Mouse (Mus musculus) myocyte (in vitro differentiated cells): Measurements from ENCODE around the gene Agtrap.

ENCODE experiments used
- CEBPB ChIP-seq: IDR thresholded peaks from 2 replicates; pipeline ENCODE4 v1.6.1; 2011; ENCODE audit warnings: mild to moderate bottlenecking, moderate library complexity; ENCODE audit not compliant: poor library complexity, insufficient read depth, severe bottlenecking
- E2F4 ChIP-seq: IDR thresholded peaks from one replicate; pipeline ENCODE4 v1.6.1; 2011; ENCODE audit warnings: mild to moderate bottlenecking, control low read depth, moderate library complexity; ENCODE audit not compliant: insufficient read depth
- MAX ChIP-seq: IDR thresholded peaks from one replicate; pipeline ENCODE4 v1.6.1; 2011; ENCODE audit warnings: low read depth, mild to moderate bottlenecking, control low read depth
- MYOD1 ChIP-seq, 3 experiments: IDR thresholded peaks; one replicate each; pipeline ENCODE4 v1.6.1; 2011; ENCODE audit warnings: control low read depth in 2 of 3, low read depth in 2 of 3, mild to moderate bottlenecking in 2 of 3, moderate library complexity in 1 of 3; ENCODE audit not compliant: insufficient read length in 2 of 3, control insufficient read depth in 1 of 3
- POLR2A ChIP-seq: IDR thresholded peaks from one replicate; pipeline ENCODE4 v1.6.1; 2011; ENCODE audit warnings: low read depth, mild to moderate bottlenecking, control low read depth, moderate library complexity; ENCODE audit not compliant: insufficient read length
- POLR2AphosphoS2 ChIP-seq: IDR thresholded peaks from one replicate; pipeline ENCODE4 v1.6.1; 2011; ENCODE audit warnings: low read depth, control low read depth; ENCODE audit not compliant: insufficient read length
- SRF ChIP-seq: IDR thresholded peaks from one replicate; pipeline ENCODE4 v1.6.1; 2011; ENCODE audit warnings: low read depth; ENCODE audit not compliant: control insufficient read depth, insufficient read length
- TCF12 ChIP-seq: IDR thresholded peaks from one replicate; pipeline ENCODE4 v1.6.1; 2011; ENCODE audit warnings: mild to moderate bottlenecking, control low read depth; ENCODE audit not compliant: poor library complexity, insufficient read depth, severe bottlenecking
- USF1 ChIP-seq: IDR thresholded peaks from one replicate; pipeline ENCODE4 v1.6.1; 2011; ENCODE audit warnings: low read depth, mild to moderate bottlenecking, control low read depth, moderate library complexity

GRCm38 (mm10) chr4:148040029-148040830 lies 47.6 kb downstream of the Agtrap start:
- no peak for TF ChIP-seq POLR2A
- TF ChIP-seq POLR2AphosphoS2: peak; percentile 1
- no peak for TF ChIP-seq MYOD1 (IDR thresholded peaks at IDR 0.05; ENCODE audit: control insufficient read depth in 1 of 3, insufficient read length in 2 of 3, low read depth in 2 of 3)
- TF ChIP-seq E2F4: no peak
- TF ChIP-seq SRF: no peak
- no peak for TF ChIP-seq MAX
- no peak for TF ChIP-seq USF1
- TF ChIP-seq CEBPB: no peak
- TF ChIP-seq TCF12: no peak
